ENCODE assay signal across 8 mouse cellular contexts in the genomic region with DNA sequence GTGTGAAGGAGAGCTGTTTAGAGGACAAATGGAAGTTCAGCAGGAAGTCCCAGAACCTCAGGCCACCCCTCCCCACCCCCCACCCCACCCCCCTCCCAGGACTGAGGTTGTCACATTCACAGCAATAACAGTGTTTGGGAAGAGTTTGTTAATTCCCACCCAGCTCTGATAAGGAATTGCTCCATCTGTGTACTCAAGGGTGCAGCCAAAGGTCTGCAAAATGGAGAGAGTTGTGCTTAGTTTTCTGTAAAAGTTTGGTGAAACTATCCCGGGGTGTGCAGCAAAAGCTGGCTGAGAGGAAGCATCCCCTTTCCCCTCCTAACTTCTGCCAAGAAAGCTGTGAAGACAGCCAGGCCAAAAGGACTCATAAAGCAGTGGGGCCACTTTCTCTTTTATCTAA. TPM values are rescaled to one million over a fixed set of nuclear protein-coding genes. Genes with fewer than 3 reads are reported as not detected.
DNase-seq lines count a peak whose midpoint lies in the region; ATAC-seq and TF ChIP-seq lines count a peak whose summit lies in the region.

No protein-coding gene starts in this region.

- peak overlapping the region; percentile 85 for H3K27ac ChIP-seq in gastrocnemius, adult 2 months
- H3K27ac ChIP-seq in intestine, postnatal 0 days (ENCODE audit: low read depth, low read length): no peak overlapping the region
- H3K27ac ChIP-seq in macrophage: no peak overlapping the region

- DNase-seq in gastrocnemius, adult 2 months: no peak
- no peak for DNase-seq in gastrocnemius, postnatal 25 days
- DNase-seq in heart, adult 11 months: peak; percentile 98
- no peak for DNase-seq in left cerebral cortex, postnatal 14 days (ENCODE audit: low spot score in 2 of 2)
- DNase-seq in frontal cortex, postnatal 36 days (ENCODE audit: low spot score in 2 of 2): no peak
- no peak for DNase-seq in ovary, postnatal 10 days (ENCODE audit: low spot score)

- no peak overlapping the region for H3K9ac ChIP-seq in intestine, postnatal 0 days (ENCODE audit: low read depth, low read length)

- intact Hi-C loops in gastrocnemius, adult 2 months (cut with DNase I): no loop called here
- intact Hi-C loops in left cerebral cortex, postnatal 14 days (cut with DNase I): no loop called here

- TF ChIP-seq CTCF in gastrocnemius, adult 2 months (IDR thresholded peaks at IDR 0.05): no peak
- no peak for TF ChIP-seq CTCF in intestine, postnatal 0 days (IDR thresholded peaks at IDR 0.05; ENCODE audit: low read depth)

- WGBS in intestine, postnatal 0 days: 0% methylated on average over 1 of the region's 1 CpGs
- 0% methylated on average over 1 of the region's 1 CpGs for WGBS in macrophage (ENCODE audit: missing documents)

- no peaks in the 10 kb centered on the region for H3K27me3 ChIP-seq in intestine, postnatal 0 days (replicated peaks; ENCODE audit: control insufficient read depth, insufficient read depth, low read length)

- no peak for ATAC-seq in intestine, postnatal 0 days

- H3K4me3 ChIP-seq in gastrocnemius, adult 2 months: peak overlapping the region; percentile 90
- peak overlapping the region; percentile 85 for H3K4me3 ChIP-seq in intestine, postnatal 0 days (ENCODE audit: low read depth, low read length)
- peak overlapping the region; percentile 65; the same call in 1 of the 2 replicates for H3K4me3 ChIP-seq in macrophage (ENCODE audit: inconsistent target)

- H3K9me3 ChIP-seq in intestine, postnatal 0 days (ENCODE audit: control insufficient read depth): no peaks in the 10 kb centered on the region

- H3K36me3 ChIP-seq in intestine, postnatal 0 days (ENCODE audit: control insufficient read depth, insufficient read depth): no peaks in the 10 kb centered on the region
- no peaks in the 10 kb centered on the region for H3K36me3 ChIP-seq in macrophage (ENCODE audit: inconsistent target)

- H3K4me1 ChIP-seq in intestine, postnatal 0 days (replicated peaks; ENCODE audit: control insufficient read depth, insufficient read depth, low read length): 0 out of 2 replicates have a peak, but pooled peaks cover 5% of the 10 kb centered on the region

- H3K79me2 ChIP-seq in macrophage (ENCODE audit: inconsistent target): peaks cover 46% of the 10 kb centered on the region

- H3K4me2 ChIP-seq in intestine, postnatal 0 days (replicated peaks; ENCODE audit: low read depth): peak overlapping the region; percentile 79

RNA-seq across cellular contexts. Expression of a gene that starts 1.4 kb away (rescaled TPM):
- 1 to 10 TPM; 1.6 to 2.6 TPM for total RNA-seq in gastrocnemius, adult 2 months (2021)
- total RNA-seq in gastrocnemius, postnatal 25 days (2021): 1 to 10 TPM; 2.3 to 4.4 TPM
- polyA plus RNA-seq in intestine, postnatal 0 days (2015; fragmentation: Nextera tagmentation; extraction: Ambion mirVana): 49.1 and 52.3 TPM in 2 replicates
- 10 to 100 TPM; 10.2 to 31.8 (median 25.2) TPM for total RNA-seq in macrophage (2018; cell fraction: chromatin; rRNA removed)
- 10 to 100 TPM; 12.8 to 27.9 (median 19.4) TPM for total RNA-seq in macrophage (2018; cell fraction: cytosol; rRNA removed)
- 10 to 100 TPM; 12.3 to 46.7 (median 18.7) TPM for total RNA-seq in macrophage (2018; cell fraction: nucleus; rRNA removed)
- 17.3 to 41.2 TPM (median 20.3 TPM) in 3 replicates for polyA plus RNA-seq in macrophage (2018)
- total RNA-seq in left cerebral cortex, postnatal 14 days (2021): 10 to 100 TPM; 48.4 to 53.7 TPM

RNA-seq across cellular contexts. Expression of a gene that starts 17.6 kb away (rescaled TPM):
- total RNA-seq in gastrocnemius, adult 2 months (2021): under 1 TPM in 1 of 2 experiments, not detected in 1; 0.11 TPM
- under 1 TPM; 0.08 to 0.11 TPM for total RNA-seq in gastrocnemius, postnatal 25 days (2021)
- 0.04 and 0.20 TPM in 2 replicates for polyA plus RNA-seq in intestine, postnatal 0 days (2015; fragmentation: Nextera tagmentation; extraction: Ambion mirVana)
- total RNA-seq in macrophage (2018; cell fraction: chromatin; rRNA removed): 1 to 10 TPM in 2 of 26 experiments, under 1 TPM in 14, not detected in 10; 0.18 to 1.2 (median 0.31) TPM
- under 1 TPM in 24 of 26 experiments, not detected in 2; 0.04 to 0.90 (median 0.37) TPM for total RNA-seq in macrophage (2018; cell fraction: cytosol; rRNA removed)
- 1 to 10 TPM in 11 of 26 experiments, under 1 TPM in 13, not detected in 2; 0.12 to 4.9 (median 0.91) TPM for total RNA-seq in macrophage (2018; cell fraction: nucleus; rRNA removed)
- 0.44 to 0.94 TPM in 2 of 3 replicates, not detected in the other for polyA plus RNA-seq in macrophage (2018)
- 10 to 100 TPM; 17.9 to 29.4 TPM for total RNA-seq in left cerebral cortex, postnatal 14 days (2021)

Comparison
In these comparisons a context has a peak if more than half of its experiments do, and no peak if none do; other contexts are left out.
1. RNA of a gene that starts 1.4 kb away (total RNA-seq): 48.4 to 53.7 TPM in left cerebral cortex, postnatal 14 days; 2.3 to 4.4 TPM in gastrocnemius, postnatal 25 days and 1.6 to 2.6 TPM in gastrocnemius, adult 2 months; every median in the first group is over 4 times any median in the second.
2. RNA of a gene that starts 17.6 kb away (total RNA-seq): 17.9 to 29.4 TPM in left cerebral cortex, postnatal 14 days; 0.11 TPM in gastrocnemius, adult 2 months and 0.08 to 0.11 TPM in gastrocnemius, postnatal 25 days; every median in the first group is over 10 times any median in the second.
3. Peak in every context shown above with its lines, with median percentiles within 50 percentile points of each other: H3K4me3 ChIP-seq.